In the genomic region with DNA sequence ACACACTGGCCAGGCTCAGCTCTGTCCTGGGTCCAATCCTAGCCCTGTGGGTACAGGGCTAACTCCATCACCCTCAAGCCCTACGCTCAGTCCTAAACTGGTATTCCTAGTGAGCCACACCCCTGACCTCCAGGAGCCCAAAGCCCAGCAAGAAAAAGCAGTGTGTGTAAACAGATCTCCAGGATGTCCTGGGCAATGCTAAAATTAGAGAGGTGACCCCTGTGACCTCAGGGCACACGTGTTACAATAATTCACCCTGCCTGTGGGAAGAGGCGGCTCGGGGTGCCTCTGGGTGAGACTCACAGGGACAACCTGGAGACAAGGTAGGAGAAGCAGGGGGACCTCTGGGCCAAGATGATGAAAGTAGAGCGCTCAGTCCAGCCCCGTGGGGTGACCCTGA, we compare ENCODE assay signal across 17 mouse cellular contexts. TPM values are rescaled to one million over a fixed set of nuclear protein-coding genes. Genes with fewer than 3 reads are reported as not detected.
DNase-seq lines count a peak whose midpoint lies in the region; ATAC-seq and TF ChIP-seq lines count a peak whose summit lies in the region.
"Had no signal": no experiment of that assay in that cellular context is flagged by ENCODE, and none has a peak within 500 bp of the region (broad histone marks: within the 10 kb centered on the region; RNA-seq: fewer than 3 reads in every experiment).

No protein-coding gene starts in this region.

- H3K4me2 ChIP-seq in liver, embryonic 13.5 days = no peak overlapping the region
- H3K4me2 ChIP-seq in midbrain, embryonic 16.5 days (ENCODE audit: low read length) = no peak overlapping the region
- H3K4me2 ChIP-seq: heart, embryonic 13.5 days had no signal

- no peaks in the 10 kb centered on the region for H3K36me3 ChIP-seq in liver, embryonic 13.5 days
- H3K36me3 ChIP-seq in midbrain, embryonic 16.5 days (ENCODE audit: control insufficient read depth, insufficient read depth, low read length) = no peaks in the 10 kb centered on the region
- H3K36me3 ChIP-seq: heart, embryonic 13.5 days; limb, embryonic 10.5 days had no signal

- H3K9ac ChIP-seq in liver, embryonic 13.5 days = no peak overlapping the region
- H3K9ac ChIP-seq in midbrain, embryonic 16.5 days (ENCODE audit: low read depth, low read length) = no peak overlapping the region
- H3K9ac ChIP-seq: heart, embryonic 13.5 days; liver, postnatal 0 days had no signal

- intact Hi-C loops in gastrocnemius, adult 2 months (cut with DNase I) = no loop called here

- no peak for ATAC-seq in liver, embryonic 13.5 days (ENCODE audit: low read depth)
- ATAC-seq in midbrain, embryonic 16.5 days = no peak
- ATAC-seq in cerebellum, adult (ENCODE audit: insufficient number of reproducible peaks, low FRiP score, low TSS enrichment) = no peak
- ATAC-seq: liver, postnatal 0 days had no signal

- DNase-seq in gastrocnemius, adult 2 months = peak; percentile 79
- no peak for DNase-seq in gastrocnemius, postnatal 4 days (ENCODE audit: low spot score in 2 of 2)
- DNase-seq in liver, embryonic 13.5 days = no peak
- DNase-seq in liver = no peak
- DNase-seq in adrenal gland, postnatal 36 days = peak; percentile 41 to 60
- DNase-seq in skeletal muscle tissue, adult 2 months (ENCODE audit: low read depth, low spot score) = peak; percentile 74
- DNase-seq: cerebellum, adult 9-10 months; liver, postnatal 0 days had no signal

- peaks cover 70% of the 10 kb centered on the region for H3K4me1 ChIP-seq in liver, embryonic 13.5 days (replicated peaks)
- no peaks in the 10 kb centered on the region for H3K4me1 ChIP-seq in midbrain, embryonic 16.5 days (ENCODE audit: control insufficient read depth, insufficient read depth, low read length)

- no peak overlapping the region for H3K4me3 ChIP-seq in gastrocnemius, adult 2 months
- no peak overlapping the region for H3K4me3 ChIP-seq in liver, embryonic 13.5 days (replicated peaks)
- H3K4me3 ChIP-seq in midbrain, embryonic 16.5 days (ENCODE audit: low read depth, low read length) = no peak overlapping the region
- H3K4me3 ChIP-seq: heart, embryonic 13.5 days; limb, embryonic 10.5 days had no signal

- no peaks in the 10 kb centered on the region for H3K27me3 ChIP-seq in liver, embryonic 13.5 days
- no peaks in the 10 kb centered on the region for H3K27me3 ChIP-seq in midbrain, embryonic 16.5 days (ENCODE audit: control insufficient read depth, insufficient read depth, low read depth, low read length)

- WGBS in liver, embryonic 13.5 days (ENCODE audit: insufficient replicate concordance) = 64% methylated on average over 6 of the region's 6 CpGs
- WGBS in midbrain, embryonic 16.5 days = 84% methylated on average over 6 of the region's 6 CpGs

- no peak for TF ChIP-seq CTCF in gastrocnemius, adult 2 months (IDR thresholded peaks at IDR 0.05)

- H3K27ac ChIP-seq in gastrocnemius, adult 2 months = peak overlapping the region; percentile 79
- peak overlapping the region; percentile 31; the same call in 1 of the 2 replicates for H3K27ac ChIP-seq in liver, embryonic 13.5 days
- H3K27ac ChIP-seq in midbrain, embryonic 16.5 days (ENCODE audit: low read length) = no peak overlapping the region
- H3K27ac ChIP-seq: heart, embryonic 13.5 days; limb, embryonic 10.5 days had no signal

- no peaks in the 10 kb centered on the region for H3K9me3 ChIP-seq in liver, embryonic 13.5 days (replicated peaks)
- no peaks in the 10 kb centered on the region for H3K9me3 ChIP-seq in midbrain, embryonic 16.5 days (replicated peaks; ENCODE audit: control insufficient read depth, low read length, poor library complexity, severe bottlenecking)
- H3K9me3 ChIP-seq: heart, embryonic 13.5 days; limb, embryonic 10.5 days had no signal

RNA-seq across cellular contexts. Expression of gene Tspan15, which starts 6.8 kb away (rescaled TPM):
- 1 to 10 TPM; 3.5 to 6.0 TPM for total RNA-seq in gastrocnemius, adult 2 months (2021)
- total RNA-seq in gastrocnemius, postnatal 4 days (2021) = 10 to 100 TPM; 25.5 to 30.8 TPM
- 8.8 and 9.3 TPM in 2 replicates for polyA plus RNA-seq in liver, embryonic 13.5 days (2015; fragmentation: Nextera tagmentation; extraction: Ambion mirVana)
- total RNA-seq in adrenal gland, postnatal 36 days (2021) = 10 to 100 TPM; 21.1 to 22.7 TPM
- 19.4 and 23.2 TPM in 2 replicates for polyA plus RNA-seq in midbrain, embryonic 16.5 days (2015; fragmentation: Nextera tagmentation; extraction: Ambion mirVana)

RNA-seq across cellular contexts. Expression of gene Tacr2, which starts 28.0 kb away (rescaled TPM):
- not detected for total RNA-seq in gastrocnemius, adult 2 months (2021)
- not detected for total RNA-seq in gastrocnemius, postnatal 4 days (2021)
- polyA plus RNA-seq in liver, embryonic 13.5 days (2015; fragmentation: Nextera tagmentation; extraction: Ambion mirVana) = not detected in 2 replicates
- total RNA-seq in adrenal gland, postnatal 36 days (2021) = 10 to 100 TPM; 21.9 to 46.0 TPM
- polyA plus RNA-seq in midbrain, embryonic 16.5 days (2015; fragmentation: Nextera tagmentation; extraction: Ambion mirVana) = not detected in 2 replicates
- total RNA-seq: neutrophil, adult 5-6 weeks had no signal
- polyA plus RNA-seq: brain, embryonic 14.5 days; embryonic facial prominence, embryonic 11.5 days; heart, embryonic 13.5 days; hindbrain, embryonic 11.5 days; limb, embryonic 10.5 days; liver, postnatal 0 days; spleen, adult 2 months had no signal

Comparison
In these comparisons a context has a peak if more than half of its experiments do, and no peak if none do; other contexts are left out.
1. DNase-seq: peak in gastrocnemius, adult 2 months (single experiment), adrenal gland, postnatal 36 days (2 of 2) and skeletal muscle tissue, adult 2 months (single experiment); none in gastrocnemius, postnatal 4 days (0 of 2), liver, embryonic 13.5 days (single experiment) and liver (single experiment).
2. RNA of gene Tacr2, which starts 28.0 kb away (total RNA-seq): 21.9 to 46.0 TPM in adrenal gland, postnatal 36 days; not detected in gastrocnemius, postnatal 4 days and not detected in gastrocnemius, adult 2 months; every median in the first group is over 10 times any median in the second.